Mouse (Mus musculus): Measurements from ENCODE around the gene Ciita. TPM values are rescaled to one million over a fixed set of nuclear protein-coding genes. Genes with fewer than 3 reads are reported as not detected.

The Ciita gene
- polyA plus RNA-seq, 1 experiment from 2014 or later, result 0.83 TPM

- Histone ChIP-seq H3K4me2 (no peak overlapping the region), H3K4me1 (replicated peaks) (no peaks in the 10 kb centered on the region), H3K4me3 (no peak overlapping the region), H3K27me3 (no peaks in the 10 kb centered on the region), H3K9ac (no peak overlapping the region), H3K9me3 (no peaks in the 10 kb centered on the region), H3K27ac (no peak overlapping the region), H3K36me3 (peaks cover 19% of the 10 kb centered on the region)
- no peak for ATAC-seq (ENCODE audit: low FRiP score)
- WGBS, result 69% methylated on average over 2 of the region's 2 CpGs
Measured at GRCm38 (mm10) chr16:10525610-10525980, 45.7 kb downstream of the Ciita start.

- Histone ChIP-seq H3K27me3 (no peaks in the 10 kb centered on the region), H3K27ac (no peak overlapping the region), H3K4me2 (no peak overlapping the region), H3K9me3 (no peaks in the 10 kb centered on the region), H3K9ac (no peak overlapping the region), H3K4me1 (replicated peaks) (no peaks in the 10 kb centered on the region), H3K36me3 (peaks cover 30% of the 10 kb centered on the region), H3K4me3 (no peak overlapping the region)
- peak; percentile 33; the same call in 1 of the 2 replicates for ATAC-seq (ENCODE audit: low FRiP score)
- 79% methylated on average over 6 of the region's 6 CpGs for WGBS
Measured at GRCm38 (mm10) chr16:10527046-10527644, 47.3 kb downstream of the Ciita start.

GRCm38 (mm10) chr16:10528382-10528781 is 48.5 kb downstream of the Ciita start:
- Histone ChIP-seq H3K9me3 (no peaks in the 10 kb centered on the region), H3K36me3 (peaks cover 32% of the 10 kb centered on the region), H3K4me1 (replicated peaks) (peaks cover 4% of the 10 kb centered on the region; the same call in 1 of the 2 replicates), H3K27me3 (no peaks in the 10 kb centered on the region), H3K4me2 (no peak overlapping the region), H3K27ac (no peak overlapping the region), H3K4me3 (no peak overlapping the region), H3K9ac (no peak overlapping the region)
- no peak for ATAC-seq (ENCODE audit: low FRiP score)
- WGBS, result 85% methylated on average over 3 of the region's 3 CpGs

- 87% methylated on average over 4 of the region's 4 CpGs for WGBS
- no peak for ATAC-seq (ENCODE audit: low FRiP score)
- no peak overlapping the region for H3K4me3 ChIP-seq
Measured at GRCm38 (mm10) chr16:10530179-10530578, 50.3 kb downstream of the Ciita start.

GRCm38 (mm10) chr16:10533781-10534180 is 53.9 kb downstream of the Ciita start:
- Histone ChIP-seq H3K27me3 (no peaks in the 10 kb centered on the region), H3K4me3 (no peak overlapping the region), H3K27ac (no peak overlapping the region), H3K4me2 (no peak overlapping the region), H3K9me3 (no peaks in the 10 kb centered on the region), H3K36me3 (peaks cover 38% of the 10 kb centered on the region), H3K9ac (no peak overlapping the region), H3K4me1 (replicated peaks) (peaks cover 31% of the 10 kb centered on the region)
- 96% methylated on average over 4 of the region's 4 CpGs for WGBS
- no peak for ATAC-seq (ENCODE audit: low FRiP score)

More at GRCm38 (mm10) chr16:10530179-10530578, 50.3 kb downstream of the Ciita start:
- Histone ChIP-seq H3K4me2 (no peak overlapping the region), H3K27ac (no peak overlapping the region), H3K4me1 (replicated peaks) (peaks cover 11% of the 10 kb centered on the region), H3K9me3 (no peaks in the 10 kb centered on the region), H3K27me3 (no peaks in the 10 kb centered on the region), H3K9ac (no peak overlapping the region), H3K36me3 (peaks cover 32% of the 10 kb centered on the region)

GRCm38 (mm10) chr16:10534567-10534966 is 54.7 kb downstream of the Ciita start:
- WGBS, result 70% methylated on average over 7 of the region's 7 CpGs
- H3K36me3 ChIP-seq, result peaks cover 30% of the 10 kb centered on the region
- peaks cover 39% of the 10 kb centered on the region for H3K4me1 ChIP-seq (replicated peaks)
- peak overlapping the region; percentile 11; the same call in 1 of the 2 replicates for H3K9ac ChIP-seq
- H3K27ac ChIP-seq, result no peak overlapping the region
- H3K9me3 ChIP-seq, result no peaks in the 10 kb centered on the region
- ATAC-seq (ENCODE audit: low FRiP score), result no peak
- no peak overlapping the region for H3K4me2 ChIP-seq
- H3K27me3 ChIP-seq, result no peaks in the 10 kb centered on the region
- H3K4me3 ChIP-seq, result no peak overlapping the region

GRCm38 (mm10) chr16:10536323-10536722 is 56.5 kb downstream of the Ciita start:
- WGBS, result 89% methylated on average over 5 of the region's 5 CpGs
- H3K4me3 ChIP-seq, result no peak overlapping the region
- H3K9me3 ChIP-seq, result no peaks in the 10 kb centered on the region
- H3K27me3 ChIP-seq, result no peaks in the 10 kb centered on the region
- no peak overlapping the region for H3K9ac ChIP-seq
- no peak for ATAC-seq (ENCODE audit: low FRiP score)
- H3K36me3 ChIP-seq, result peaks cover 17% of the 10 kb centered on the region
- no peak overlapping the region for H3K27ac ChIP-seq
- peaks cover 57% of the 10 kb centered on the region for H3K4me1 ChIP-seq (replicated peaks)
- no peak overlapping the region for H3K4me2 ChIP-seq

- Histone ChIP-seq H3K9me3 (no peaks in the 10 kb centered on the region), H3K27me3 (no peaks in the 10 kb centered on the region), H3K4me1 (replicated peaks) (peaks cover 63% of the 10 kb centered on the region), H3K4me3 (no peak overlapping the region), H3K27ac (no peak overlapping the region), H3K36me3 (peaks cover 11% of the 10 kb centered on the region), H3K4me2 (no peak overlapping the region), H3K9ac (no peak overlapping the region)
- WGBS, result 85% methylated on average over 3 of the region's 3 CpGs
- ATAC-seq (ENCODE audit: low FRiP score), result no peak
Measured at GRCm38 (mm10) chr16:10536961-10537360, 57.1 kb downstream of the Ciita start.

- no peak for ATAC-seq (ENCODE audit: low FRiP score)
- peak overlapping the region; percentile 92 for H3K9ac ChIP-seq
- peaks cover 57% of the 10 kb centered on the region for H3K4me1 ChIP-seq (replicated peaks)
- H3K27ac ChIP-seq, result no peak overlapping the region
- no peaks in the 10 kb centered on the region for H3K36me3 ChIP-seq
- H3K4me3 ChIP-seq, result peak overlapping the region; percentile 91
- WGBS, result 75% methylated on average over 16 of the region's 16 CpGs
- H3K9me3 ChIP-seq, result no peaks in the 10 kb centered on the region
- peak overlapping the region; percentile 91 for H3K4me2 ChIP-seq
- H3K27me3 ChIP-seq, result no peaks in the 10 kb centered on the region
Measured at GRCm38 (mm10) chr16:10540763-10541597, 61.1 kb downstream of the Ciita start.

GRCm38 (mm10) chr16:10541598-10541930 is 61.7 kb downstream of the Ciita start:
- Histone ChIP-seq H3K27me3 (no peaks in the 10 kb centered on the region), H3K27ac (no peak overlapping the region), H3K9me3 (no peaks in the 10 kb centered on the region), H3K4me3 (peak overlapping the region; percentile 91), H3K36me3 (no peaks in the 10 kb centered on the region), H3K4me2 (peak overlapping the region; percentile 91), H3K4me1 (replicated peaks) (peaks cover 63% of the 10 kb centered on the region), H3K9ac (peak overlapping the region; percentile 92)
- ATAC-seq (ENCODE audit: low FRiP score), result no peak
- 39% methylated on average over 7 of the region's 7 CpGs for WGBS

GRCm38 (mm10) chr16:10542266-10542665 is 62.4 kb downstream of the Ciita start:
- no peaks in the 10 kb centered on the region for H3K9me3 ChIP-seq
- WGBS, result 3% methylated on average over 22 of the region's 22 CpGs
- ATAC-seq (ENCODE audit: low FRiP score), result peak; percentile 32
- peaks cover 66% of the 10 kb centered on the region for H3K4me1 ChIP-seq (replicated peaks)
- peak overlapping the region; percentile 91 for H3K4me3 ChIP-seq
- peak overlapping the region; percentile 84 for H3K27ac ChIP-seq
- no peaks in the 10 kb centered on the region for H3K36me3 ChIP-seq
- peak overlapping the region; percentile 92 for H3K9ac ChIP-seq
- no peaks in the 10 kb centered on the region for H3K27me3 ChIP-seq
- H3K4me2 ChIP-seq, result peak overlapping the region; percentile 91

GRCm38 (mm10) chr16:10542698-10543365 is 63.0 kb downstream of the Ciita start, which contains the start of gene Dexi:
TSS of gene Dexi (minus strand) at chr16:10543054.
- no peaks in the 10 kb centered on the region for H3K36me3 ChIP-seq
- H3K4me1 ChIP-seq (replicated peaks), result peaks cover 67% of the 10 kb centered on the region
- under 1% methylated on average over 37 of the region's 61 CpGs for WGBS
- ATAC-seq (ENCODE audit: low FRiP score), result peak; percentile 93
- H3K9ac ChIP-seq, result peak within 1 kb of the TSS; percentile 92
- H3K4me2 ChIP-seq, result peak within 1 kb of the TSS; percentile 91
- H3K27ac ChIP-seq, result peak within 1 kb of the TSS; percentile 84
- H3K27me3 ChIP-seq, result no peaks in the 10 kb centered on the region
- no peaks in the 10 kb centered on the region for H3K9me3 ChIP-seq
- H3K4me3 ChIP-seq, result peak within 1 kb of the TSS; percentile 91

Measured in hindbrain, embryonic 13.5 days (tissue).